Mouse (Mus musculus) bone marrow macrophage, adult 2 months (primary cell): ENCODE results near the gene Lrrc17. TPM values are rescaled to one million over a fixed set of nuclear protein-coding genes. Genes with fewer than 3 reads are reported as not detected.

Experiments used
- H3K27ac ChIP-seq: 2 replicates; pipeline ENCODE4 v1.5.1; 2012; ENCODE audit warnings: low read depth, low read length; ENCODE audit not compliant: insufficient read depth
- H3K4me1 ChIP-seq: 2 replicates; pipeline ENCODE4 v1.6.1; 2012; ENCODE audit warnings: low read length; ENCODE audit not compliant: control insufficient read depth, insufficient read depth
- H3K4me3 ChIP-seq: 2 replicates; pipeline ENCODE4 v1.5.1; 2012; ENCODE audit warnings: mild to moderate bottlenecking, low read length, moderate library complexity; ENCODE audit not compliant: insufficient read depth
- CTCF ChIP-seq: IDR thresholded peaks from 2 replicates; pipeline ENCODE4 v1.5.1; 2012; ENCODE audit warnings: low read depth, mild to moderate bottlenecking, low read length, moderate library complexity
- POLR2A ChIP-seq: IDR thresholded peaks from 2 replicates; pipeline ENCODE4 v1.6.1; 2012; ENCODE audit warnings: mild to moderate bottlenecking, low read depth, low read length, borderline replicate concordance
- polyA plus RNA-seq: library from polyadenylated mRNA; stranded (reverse); fragments of >200 nt; gene quantifications from 2 replicates; pipeline ENCODE4 v1.2.4, GENCODE M21; 2012; ENCODE audit not compliant: missing spikeins, insufficient read depth, insufficient read length

Gene Lrrc17
- polyA plus RNA-seq = not detected in 2 replicates

- H3K4me3 ChIP-seq = no peak within 1 kb of the TSS
- H3K4me1 ChIP-seq = peaks cover 33% of the 10 kb centered on the region
- H3K27ac ChIP-seq = no peak within 1 kb of the TSS
- TF ChIP-seq POLR2A (no peak), CTCF (no peak)
These were observed at the start of gene Lrrc17 for GRCm38 (mm10) chr5:21543409-21544201. TSS of gene Lrrc17 (plus strand) at chr5:21543559.

GRCm38 (mm10) chr5:21494781-21495180 lies 48.6 kb upstream of the Lrrc17 start:
- no peak overlapping the region for H3K27ac ChIP-seq
- TF ChIP-seq POLR2A (no peak), CTCF (no peak)
- H3K4me1 ChIP-seq = peaks cover 4% of the 10 kb centered on the region; the same call in 1 of the 2 replicates
- H3K4me3 ChIP-seq = no peak overlapping the region

- Histone ChIP-seq H3K4me3 (no peak overlapping the region), H3K27ac (no peak overlapping the region), H3K4me1 (peaks cover 4% of the 10 kb centered on the region; the same call in 1 of the 2 replicates)
- TF ChIP-seq POLR2A (no peak), CTCF (no peak)
These were observed 47.0 kb upstream of the Lrrc17 start for GRCm38 (mm10) chr5:21496321-21496720.

- TF ChIP-seq POLR2A = no peak
- TF ChIP-seq CTCF = no peak
- Histone ChIP-seq H3K4me3 (no peak overlapping the region), H3K4me1 (peaks cover 4% of the 10 kb centered on the region; the same call in 1 of the 2 replicates), H3K27ac (no peak overlapping the region)
These were observed 46.5 kb upstream of the Lrrc17 start for GRCm38 (mm10) chr5:21496881-21497280.

- Histone ChIP-seq H3K27ac (no peak overlapping the region), H3K4me1 (peaks cover under 1% of the 10 kb centered on the region; the same call in 1 of the 2 replicates), H3K4me3 (no peak overlapping the region)
- no peak for TF ChIP-seq POLR2A
- no peak for TF ChIP-seq CTCF
These were observed 44.9 kb upstream of the Lrrc17 start for GRCm38 (mm10) chr5:21498490-21498889.

GRCm38 (mm10) chr5:21498925-21499324 lies 44.4 kb upstream of the Lrrc17 start:
- Histone ChIP-seq H3K27ac (no peak overlapping the region), H3K4me3 (no peak overlapping the region), H3K4me1 (no peaks in the 10 kb centered on the region)
- TF ChIP-seq POLR2A (no peak), CTCF (no peak)

- Histone ChIP-seq H3K4me3 (no peak overlapping the region), H3K27ac (no peak overlapping the region), H3K4me1 (no peaks in the 10 kb centered on the region)
- TF ChIP-seq CTCF (no peak), POLR2A (no peak)
These were observed 43.2 kb upstream of the Lrrc17 start for GRCm38 (mm10) chr5:21500133-21500532.

- Histone ChIP-seq H3K27ac (no peak overlapping the region), H3K4me1 (no peaks in the 10 kb centered on the region), H3K4me3 (no peak overlapping the region)
- no peak for TF ChIP-seq POLR2A
- no peak for TF ChIP-seq CTCF
These were observed 42.4 kb upstream of the Lrrc17 start for GRCm38 (mm10) chr5:21500941-21501340.

- TF ChIP-seq CTCF (no peak), POLR2A (no peak)
- no peak overlapping the region for H3K27ac ChIP-seq
- H3K4me1 ChIP-seq = no peaks in the 10 kb centered on the region
- no peak overlapping the region for H3K4me3 ChIP-seq
These were observed 40.3 kb upstream of the Lrrc17 start for GRCm38 (mm10) chr5:21502936-21503610.

- Histone ChIP-seq H3K4me1 (no peaks in the 10 kb centered on the region), H3K27ac (no peak overlapping the region), H3K4me3 (no peak overlapping the region)
- TF ChIP-seq CTCF (no peak), POLR2A (no peak)
These were observed 38.2 kb upstream of the Lrrc17 start for GRCm38 (mm10) chr5:21505159-21505558.
